8 mouse cellular contexts compared by ENCODE assay signal in genomic region chr2:181379778-181380177, GRCm38 (mm10). TPM values are rescaled to one million over a fixed set of nuclear protein-coding genes. Genes with fewer than 3 reads are reported as not detected.
DNase-seq lines count a peak whose midpoint lies in the region; ATAC-seq lines count a peak whose summit lies in the region.

Gene Lime1, plus strand, starts transcription at chr2:181380078.

- H3K27ac ChIP-seq in kidney, embryonic 15.5 days = no peak within 1 kb of the TSS
- no peak within 1 kb of the TSS for H3K27ac ChIP-seq in forebrain, embryonic 15.5 days (replicated peaks)
- H3K27ac ChIP-seq in limb, embryonic 11.5 days (replicated peaks; ENCODE audit: low read depth, low read length) = no peak within 1 kb of the TSS

- H3K4me2 ChIP-seq in kidney, embryonic 15.5 days = no peak within 1 kb of the TSS
- no peak within 1 kb of the TSS for H3K4me2 ChIP-seq in forebrain, embryonic 15.5 days (replicated peaks)
- H3K4me2 ChIP-seq in limb, embryonic 11.5 days (ENCODE audit: low read depth, severe bottlenecking) = no peak within 1 kb of the TSS

- WGBS in kidney, embryonic 15.5 days = 91% methylated on average over 12 of the region's 12 CpGs
- 95% methylated on average over 12 of the region's 12 CpGs for WGBS in forebrain, embryonic 15.5 days
- 93% methylated on average over 12 of the region's 12 CpGs for WGBS in limb, embryonic 11.5 days

- H3K4me1 ChIP-seq in kidney, embryonic 15.5 days = no peaks in the 10 kb centered on the region; the same call in 1 of the 2 replicates
- no peaks in the 10 kb centered on the region for H3K4me1 ChIP-seq in forebrain, embryonic 15.5 days
- no peaks in the 10 kb centered on the region for H3K4me1 ChIP-seq in limb, embryonic 11.5 days (ENCODE audit: control insufficient read depth, insufficient read depth, low read length)

- no peak within 1 kb of the TSS for H3K4me3 ChIP-seq in kidney, embryonic 15.5 days (replicated peaks)
- H3K4me3 ChIP-seq in forebrain, embryonic 15.5 days = no peak within 1 kb of the TSS
- no peak within 1 kb of the TSS for H3K4me3 ChIP-seq in limb, embryonic 11.5 days (ENCODE audit: low read depth, low read length)

- no peak for ATAC-seq in kidney, embryonic 15.5 days (replicated peaks; ENCODE audit: low FRiP score)
- ATAC-seq in forebrain, embryonic 15.5 days (replicated peaks) = no peak
- no peak for ATAC-seq in limb, embryonic 11.5 days (ENCODE audit: insufficient number of reproducible peaks, low FRiP score, low TSS enrichment, low read depth)

- H3K9me3 ChIP-seq in kidney, embryonic 15.5 days (replicated peaks) = no peaks in the 10 kb centered on the region
- H3K9me3 ChIP-seq in forebrain, embryonic 15.5 days = no peaks in the 10 kb centered on the region
- H3K9me3 ChIP-seq in limb, embryonic 11.5 days (ENCODE audit: control insufficient read depth, low read length) = no peaks in the 10 kb centered on the region

- no peaks in the 10 kb centered on the region for H3K27me3 ChIP-seq in kidney, embryonic 15.5 days
- H3K27me3 ChIP-seq in forebrain, embryonic 15.5 days = no peaks in the 10 kb centered on the region
- H3K27me3 ChIP-seq in limb, embryonic 11.5 days (ENCODE audit: control insufficient read depth, insufficient read depth, low read length) = no peaks in the 10 kb centered on the region

- H3K36me3 ChIP-seq in kidney, embryonic 15.5 days = peaks cover 67% of the 10 kb centered on the region
- peaks cover 57% of the 10 kb centered on the region for H3K36me3 ChIP-seq in forebrain, embryonic 15.5 days
- H3K36me3 ChIP-seq in limb, embryonic 11.5 days (ENCODE audit: control insufficient read depth, insufficient read depth, low read length) = peaks cover 10% of the 10 kb centered on the region

- no peak for DNase-seq in kidney, adult 8-10 months
- DNase-seq in adrenal gland, adult 8-10 months = no peak
- DNase-seq in limb, embryonic 11.5 days (ENCODE audit: low spot score) = no peak
- DNase-seq in right cerebral cortex, postnatal 36 days (ENCODE audit: low spot score in 2 of 2) = no peak
- no peak for DNase-seq in right cerebral cortex, adult 18-20 months
- DNase-seq in spleen, postnatal 14 days (ENCODE audit: low spot score in 2 of 2) = no peak

- no peak within 1 kb of the TSS for H3K9ac ChIP-seq in kidney, embryonic 15.5 days
- H3K9ac ChIP-seq in forebrain, embryonic 15.5 days (replicated peaks) = no peak within 1 kb of the TSS
- no peak within 1 kb of the TSS for H3K9ac ChIP-seq in limb, embryonic 11.5 days (ENCODE audit: low read length)

RNA-seq across cellular contexts. Expression of gene Lime1, which starts in this region (rescaled TPM):
- polyA plus RNA-seq in kidney, embryonic 15.5 days (2015; fragmentation: Nextera tagmentation; extraction: Ambion mirVana) = 22.6 and 26.7 TPM in 2 replicates
- total RNA-seq in adrenal gland, adult 8-10 months (2022) = 10 to 100 TPM; 17.2 to 37.4 (median 22.9) TPM
- polyA plus RNA-seq in forebrain, embryonic 15.5 days (2015; fragmentation: Nextera tagmentation; extraction: Ambion mirVana) = 45.7 and 45.9 TPM in 2 replicates
- 20.9 and 26.7 TPM in 2 replicates for polyA plus RNA-seq in limb, embryonic 11.5 days (2014; fragmentation: Nextera tagmentation; extraction: Ambion mirVana)
